Mouse (Mus musculus): ENCODE results near the gene Il20. TPM values are rescaled to one million over a fixed set of nuclear protein-coding genes. Genes with fewer than 3 reads are reported as not detected.
A peak's percentile ranks its signal among the peaks of the same experiment; 100 is the strongest.

Il20 gene
- total RNA-seq (2014; rRNA removed), result not detected in 2 replicates
- not detected in 2 replicates for polyA plus RNA-seq (2015; fragmentation: Nextera tagmentation; extraction: Ambion mirVana)

DNA sequence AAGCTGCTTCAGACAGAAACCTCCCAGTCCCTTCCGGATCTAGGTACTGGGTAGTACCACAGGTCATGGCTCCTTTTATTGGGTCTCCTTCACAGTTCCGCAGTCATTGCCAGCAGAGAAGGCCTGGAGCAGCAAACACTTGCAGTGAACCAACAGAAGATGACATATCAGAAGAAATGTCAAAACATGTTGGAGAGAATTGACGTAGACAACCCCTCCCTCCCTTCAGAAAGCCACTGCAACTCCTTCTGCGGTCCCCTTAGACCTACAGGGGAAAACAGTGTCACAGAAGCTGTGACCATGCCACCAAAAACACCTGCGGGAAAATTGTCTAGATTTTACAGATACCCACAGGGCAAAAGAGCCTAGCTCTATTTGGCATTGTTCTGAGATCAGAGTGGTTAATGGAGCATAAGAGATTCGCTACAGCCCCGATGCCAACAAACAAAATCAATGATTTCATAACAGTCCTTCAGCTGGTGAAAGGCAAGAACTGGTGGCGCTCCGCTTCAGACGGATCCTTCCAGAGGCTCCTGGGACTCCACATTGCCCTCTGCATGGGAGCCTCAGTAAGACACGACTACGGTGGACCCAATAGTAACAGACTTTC is at the start of gene Il20:
Gene Il20 (minus strand): TSS at position 51 of the 610 bp plus-strand sequence.
- DNase-seq (ENCODE audit: low spot score) (no peak), ATAC-seq (ENCODE audit: low FRiP score) (no peak)
- Histone ChIP-seq H3K27me3 (ENCODE audit: insufficient read depth, low read length) (no peaks in the 10 kb centered on the region), H3K27ac (ENCODE audit: low read depth, low read length) (no peak within 1 kb of the TSS), H3K9ac (replicated peaks; ENCODE audit: low read length, poor library complexity, severe bottlenecking) (no peak within 1 kb of the TSS), H3K4me1 (ENCODE audit: insufficient read depth, low read length) (no peaks in the 10 kb centered on the region), H3K9me3 (ENCODE audit: low read length) (no peaks in the 10 kb centered on the region), H3K36me3 (ENCODE audit: insufficient read depth, low read length) (no peaks in the 10 kb centered on the region), H3K4me3 (ENCODE audit: low read depth, low read length) (no peak within 1 kb of the TSS), H3K4me2 (ENCODE audit: low read depth, low read length, poor library complexity, severe bottlenecking) (no peak within 1 kb of the TSS)
- WGBS, result 83% methylated on average over 12 of the region's 12 CpGs
- no peak for TF ChIP-seq CTCF (IDR thresholded peaks at IDR 0.05)

DNA sequence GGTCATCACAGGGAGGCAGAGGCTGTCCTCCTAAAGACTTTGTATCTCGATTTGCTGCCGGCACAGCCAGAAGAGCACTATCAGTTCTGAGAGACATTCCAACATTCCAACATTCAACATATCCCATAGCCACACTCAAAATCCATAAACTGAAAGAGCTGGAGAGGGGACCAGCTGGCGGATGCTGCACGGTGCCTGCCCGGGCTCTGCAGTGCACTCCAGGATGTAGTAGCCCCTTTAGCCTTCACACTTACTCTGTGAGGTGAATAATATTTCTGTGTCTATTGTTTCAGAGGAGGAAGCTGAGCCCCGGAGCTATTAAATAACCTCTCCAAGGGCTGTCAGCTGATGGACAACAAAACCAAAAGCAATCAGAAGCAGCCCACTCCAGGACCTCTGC is 35.7 kb upstream of the Il20 start:
- no peak for TF ChIP-seq CTCF (IDR thresholded peaks at IDR 0.05)
- 70% methylated on average over 6 of the region's 6 CpGs for WGBS
- Histone ChIP-seq H3K27ac (ENCODE audit: low read depth, low read length) (no peak overlapping the region), H3K4me3 (ENCODE audit: low read depth, low read length) (no peak overlapping the region), H3K9ac (replicated peaks; ENCODE audit: low read length, poor library complexity, severe bottlenecking) (no peak overlapping the region), H3K27me3 (ENCODE audit: insufficient read depth, low read length) (no peaks in the 10 kb centered on the region), H3K9me3 (ENCODE audit: low read length) (no peaks in the 10 kb centered on the region), H3K4me1 (ENCODE audit: insufficient read depth, low read length) (no peaks in the 10 kb centered on the region), H3K4me2 (ENCODE audit: low read depth, low read length, poor library complexity, severe bottlenecking) (no peak overlapping the region), H3K36me3 (ENCODE audit: insufficient read depth, low read length) (no peaks in the 10 kb centered on the region)
- ATAC-seq (ENCODE audit: low FRiP score) (no peak), DNase-seq (ENCODE audit: low spot score) (no peak)

DNA sequence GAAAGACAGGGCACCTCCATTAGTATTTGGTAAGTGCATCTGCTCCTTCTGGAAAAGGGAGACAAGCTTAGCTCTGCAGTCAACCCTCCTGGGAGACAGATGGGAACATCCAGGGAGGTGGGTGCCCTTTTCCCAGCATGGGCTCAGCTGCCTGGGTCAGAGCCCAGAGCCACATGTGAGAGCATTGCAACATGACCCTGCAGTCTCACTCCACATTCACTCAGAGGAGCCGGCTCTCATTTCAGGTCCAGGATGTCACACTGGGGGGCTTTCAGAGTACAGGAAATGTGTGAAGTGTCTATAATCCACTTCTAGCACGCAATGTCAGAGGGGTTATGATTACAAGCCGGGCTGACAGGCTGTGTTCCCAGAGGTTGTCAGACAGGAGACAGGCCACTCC is 30.6 kb upstream of the Il20 start:
- H3K36me3 ChIP-seq (ENCODE audit: insufficient read depth, low read length), result no peaks in the 10 kb centered on the region
- H3K4me2 ChIP-seq (ENCODE audit: low read depth, low read length, poor library complexity, severe bottlenecking), result no peak overlapping the region
- no peaks in the 10 kb centered on the region for H3K4me1 ChIP-seq (ENCODE audit: insufficient read depth, low read length)
- no peak for ATAC-seq (ENCODE audit: low FRiP score)
- H3K4me3 ChIP-seq (ENCODE audit: low read depth, low read length), result no peak overlapping the region
- no peaks in the 10 kb centered on the region for H3K27me3 ChIP-seq (ENCODE audit: insufficient read depth, low read length)
- H3K27ac ChIP-seq (ENCODE audit: low read depth, low read length), result no peak overlapping the region
- no peak for DNase-seq (ENCODE audit: low spot score)
- no peak for TF ChIP-seq CTCF (IDR thresholded peaks at IDR 0.05)
- 60% methylated on average over 3 of the region's 3 CpGs for WGBS
- H3K9me3 ChIP-seq (ENCODE audit: low read length), result no peaks in the 10 kb centered on the region
- H3K9ac ChIP-seq (replicated peaks; ENCODE audit: low read length, poor library complexity, severe bottlenecking), result no peak overlapping the region

DNA sequence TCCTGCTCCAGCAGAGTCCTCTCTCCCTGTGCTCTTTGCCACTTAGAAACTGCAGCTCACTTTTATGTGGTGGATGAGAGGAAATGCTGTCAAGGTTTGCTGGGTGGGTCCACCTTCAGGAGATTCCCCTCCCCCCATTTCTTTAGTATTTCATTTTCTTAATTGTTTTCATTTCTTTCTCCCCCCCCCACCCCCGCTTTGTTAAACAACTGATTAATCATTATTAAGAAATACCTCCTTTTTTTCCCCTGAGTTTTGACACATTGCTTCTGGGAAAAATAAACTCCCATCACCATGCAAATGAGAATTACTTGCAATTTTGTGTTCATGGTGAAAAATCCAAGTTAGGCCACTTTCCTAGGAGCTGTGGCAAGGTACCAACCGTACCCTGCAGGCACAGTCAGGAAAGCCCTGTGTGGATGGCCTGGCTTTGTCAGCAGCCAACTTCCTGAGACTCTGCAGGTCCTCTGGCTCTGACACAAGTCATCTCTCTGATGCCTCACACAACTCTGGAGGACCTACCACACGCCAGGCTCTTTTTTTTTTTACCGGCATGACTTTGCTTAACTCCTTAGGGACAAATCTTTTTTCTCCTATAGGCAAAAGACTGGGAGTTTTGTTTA is 28.9 kb upstream of the Il20 start, which contains the start of gene Il19:
Gene Il19 (minus strand): TSS at position 51 of the 623 bp plus-strand sequence.
- DNase-seq (ENCODE audit: low spot score) (no peak), ATAC-seq (ENCODE audit: low FRiP score) (no peak)
- 68% methylated on average over 4 of the region's 4 CpGs for WGBS
- H3K4me1 ChIP-seq (ENCODE audit: insufficient read depth, low read length), result no peaks in the 10 kb centered on the region
- no peak within 1 kb of the TSS for H3K4me3 ChIP-seq (ENCODE audit: low read depth, low read length)
- H3K27ac ChIP-seq (ENCODE audit: low read depth, low read length), result no peak within 1 kb of the TSS
- no peak within 1 kb of the TSS for H3K4me2 ChIP-seq (ENCODE audit: low read depth, low read length, poor library complexity, severe bottlenecking)
- no peak for TF ChIP-seq CTCF (IDR thresholded peaks at IDR 0.05)
- H3K9me3 ChIP-seq (ENCODE audit: low read length), result no peaks in the 10 kb centered on the region
- no peaks in the 10 kb centered on the region for H3K36me3 ChIP-seq (ENCODE audit: insufficient read depth, low read length)
- H3K9ac ChIP-seq (replicated peaks; ENCODE audit: low read length, poor library complexity, severe bottlenecking), result no peak within 1 kb of the TSS
- no peaks in the 10 kb centered on the region for H3K27me3 ChIP-seq (ENCODE audit: insufficient read depth, low read length)

DNA sequence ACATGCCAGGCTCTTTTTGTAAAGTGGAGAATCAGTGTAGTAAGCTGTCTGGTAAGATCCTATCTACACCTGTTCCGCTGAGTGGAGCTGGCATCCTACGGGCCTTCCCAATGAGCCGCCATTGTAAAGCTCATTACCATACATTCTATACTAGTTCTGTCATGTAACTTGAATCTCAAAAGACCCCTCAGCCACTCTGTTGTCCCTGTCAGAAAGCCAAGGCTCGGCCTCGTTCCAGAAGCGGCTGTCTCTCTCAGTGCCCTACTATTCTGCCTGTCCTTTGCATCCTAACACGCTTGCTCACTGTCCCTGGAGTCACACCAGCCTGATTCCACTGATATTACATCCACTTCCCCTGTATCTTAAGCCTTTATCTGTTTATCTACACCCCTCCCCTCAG is 26.9 kb upstream of the Il20 start:
- ATAC-seq (ENCODE audit: low FRiP score), result no peak

DNA sequence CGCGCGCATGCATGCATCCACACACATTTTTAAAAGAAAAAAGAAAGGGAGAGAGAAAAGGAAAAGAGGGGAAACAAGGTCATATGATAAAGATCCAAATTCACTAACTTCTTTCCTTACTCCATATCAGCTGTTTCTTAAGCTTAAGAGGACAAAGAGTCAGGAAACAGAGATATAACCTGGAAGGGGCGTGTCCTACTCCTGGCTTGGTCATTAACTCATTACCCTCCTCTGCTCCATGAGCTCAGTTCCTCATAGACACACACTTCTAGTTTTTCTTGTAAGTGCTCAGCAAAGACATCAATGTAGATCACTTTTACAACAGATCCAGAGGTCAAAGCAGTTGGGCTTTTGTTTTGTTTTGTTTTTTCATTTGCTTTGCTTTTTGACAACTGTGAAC is 25.9 kb upstream of the Il20 start:
- Histone ChIP-seq H3K4me3 (ENCODE audit: low read depth, low read length) (no peak overlapping the region), H3K4me2 (ENCODE audit: low read depth, low read length, poor library complexity, severe bottlenecking) (no peak overlapping the region), H3K4me1 (ENCODE audit: insufficient read depth, low read length) (no peaks in the 10 kb centered on the region), H3K27ac (ENCODE audit: low read depth, low read length) (no peak overlapping the region), H3K27me3 (ENCODE audit: insufficient read depth, low read length) (no peaks in the 10 kb centered on the region), H3K36me3 (ENCODE audit: insufficient read depth, low read length) (no peaks in the 10 kb centered on the region), H3K9ac (replicated peaks; ENCODE audit: low read length, poor library complexity, severe bottlenecking) (no peak overlapping the region), H3K9me3 (ENCODE audit: low read length) (no peaks in the 10 kb centered on the region)
- no peak for TF ChIP-seq CTCF (IDR thresholded peaks at IDR 0.05)
- DNase-seq (ENCODE audit: low spot score) (no peak), ATAC-seq (ENCODE audit: low FRiP score) (no peak)
- WGBS, result 95% methylated on average over 4 of the region's 4 CpGs

More for the DNA sequence above, 26.9 kb upstream of the Il20 start:
- Histone ChIP-seq H3K27me3 (ENCODE audit: insufficient read depth, low read length) (no peaks in the 10 kb centered on the region), H3K36me3 (ENCODE audit: insufficient read depth, low read length) (no peaks in the 10 kb centered on the region), H3K4me3 (ENCODE audit: low read depth, low read length) (no peak overlapping the region), H3K4me2 (ENCODE audit: low read depth, low read length, poor library complexity, severe bottlenecking) (no peak overlapping the region), H3K4me1 (ENCODE audit: insufficient read depth, low read length) (no peaks in the 10 kb centered on the region), H3K9ac (replicated peaks; ENCODE audit: low read length, poor library complexity, severe bottlenecking) (no peak overlapping the region), H3K9me3 (ENCODE audit: low read length) (no peaks in the 10 kb centered on the region), H3K27ac (ENCODE audit: low read depth, low read length) (no peak overlapping the region)
- WGBS, result 39% methylated on average over 7 of the region's 7 CpGs
- peak; percentile 55 for DNase-seq (ENCODE audit: low spot score)
- no peak for TF ChIP-seq CTCF (IDR thresholded peaks at IDR 0.05)

Measured in midbrain, postnatal 0 days (tissue).